9 mouse cellular contexts compared by ENCODE assay signal in the genomic region with DNA sequence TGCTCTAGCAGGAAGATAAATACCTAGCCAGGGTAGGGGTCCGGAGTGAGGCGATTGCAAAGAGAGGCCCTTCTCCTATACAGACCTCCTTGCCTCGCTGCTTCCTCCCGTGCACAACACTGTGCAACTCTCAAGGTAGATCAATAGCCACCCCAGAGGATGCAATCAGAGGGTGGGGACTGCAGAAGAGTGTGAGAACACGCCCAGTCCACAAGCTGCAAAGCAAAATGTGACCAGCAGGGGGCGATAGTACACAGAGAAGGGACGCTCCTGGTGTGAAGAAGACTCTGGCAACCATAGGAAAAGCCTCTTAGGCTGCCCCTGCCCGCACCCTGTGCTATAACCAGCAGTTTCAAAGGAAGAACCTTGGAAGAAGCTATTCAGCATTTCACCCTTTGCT.
DNase-seq lines count a peak whose midpoint lies in the region; ATAC-seq and TF ChIP-seq lines count a peak whose summit lies in the region.
"Had no signal": no experiment of that assay in that cellular context is flagged by ENCODE, and none has a peak within 500 bp of the region (broad histone marks: within the 10 kb centered on the region; RNA-seq: fewer than 3 reads in every experiment).

No protein-coding gene starts in this region.

- ATAC-seq in forebrain, embryonic 16.5 days, result peak; percentile 69
- ATAC-seq in hindbrain, embryonic 12.5 days (ENCODE audit: low FRiP score), result peak; percentile 66; the same call in 1 of the 2 replicates
- no peak for ATAC-seq in erythroid progenitor cell, adult 5-6 weeks (replicated peaks; ENCODE audit: low FRiP score, poor library complexity, severe bottlenecking)

- no peak overlapping the region for H3K9ac ChIP-seq in forebrain, embryonic 16.5 days (replicated peaks; ENCODE audit: low read depth, low read length)
- no peak overlapping the region for H3K9ac ChIP-seq in hindbrain, embryonic 12.5 days
- H3K9ac ChIP-seq: liver, embryonic 15.5 days had no signal

- no peak for TF ChIP-seq POLR2A in small intestine, adult 2 months (IDR thresholded peaks at IDR 0.05; ENCODE audit: low read depth, low read length)

- peak; percentile 47; the same call in 1 of the 2 replicates for TF ChIP-seq CTCF in small intestine, adult 2 months (IDR thresholded peaks at IDR 0.05; ENCODE audit: extremely low read depth, insufficient read length, insufficient replicate concordance, low read depth, low read length)

- DNase-seq in ZHBTc4 (ENCODE audit: low read depth, low spot score), result peak; percentile 87
- peak; percentile 19 for DNase-seq in cerebellum, adult 11-12 months
- DNase-seq in layer of hippocampus, postnatal 14 days (ENCODE audit: low spot score in 2 of 2), result peak; percentile 74 to 76
- peak; percentile 48 to 62 for DNase-seq in lung, postnatal 4 days

- H3K4me1 ChIP-seq in forebrain, embryonic 16.5 days (replicated peaks; ENCODE audit: control insufficient read depth, insufficient read depth, low read length), result peaks cover 6% of the 10 kb centered on the region; the same call in 1 of the 2 replicates
- no peaks in the 10 kb centered on the region for H3K4me1 ChIP-seq in hindbrain, embryonic 12.5 days
- H3K4me1 ChIP-seq in small intestine, adult 2 months (ENCODE audit: control insufficient read depth, insufficient read depth, insufficient read length, low read length), result no peaks in the 10 kb centered on the region
- H3K4me1 ChIP-seq: liver, embryonic 15.5 days had no signal

- no peak overlapping the region for H3K27ac ChIP-seq in forebrain, embryonic 16.5 days (ENCODE audit: low read length)
- H3K27ac ChIP-seq in hindbrain, embryonic 12.5 days, result no peak overlapping the region
- no peak overlapping the region for H3K27ac ChIP-seq in small intestine, adult 2 months (ENCODE audit: insufficient read depth, low read depth, low read length)
- H3K27ac ChIP-seq: liver, embryonic 15.5 days had no signal

- no peaks in the 10 kb centered on the region for H3K36me3 ChIP-seq in forebrain, embryonic 16.5 days (ENCODE audit: control insufficient read depth, insufficient read depth)
- no peaks in the 10 kb centered on the region for H3K36me3 ChIP-seq in hindbrain, embryonic 12.5 days
- no peaks in the 10 kb centered on the region for H3K36me3 ChIP-seq in small intestine, adult 2 months (ENCODE audit: control insufficient read depth, insufficient read depth, low read length)
- H3K36me3 ChIP-seq: liver, embryonic 15.5 days had no signal

- H3K27me3 ChIP-seq in forebrain, embryonic 16.5 days (replicated peaks; ENCODE audit: control insufficient read depth, insufficient read depth, low read length), result no peaks in the 10 kb centered on the region
- no peaks in the 10 kb centered on the region for H3K27me3 ChIP-seq in hindbrain, embryonic 12.5 days
- no peaks in the 10 kb centered on the region for H3K27me3 ChIP-seq in small intestine, adult 2 months (ENCODE audit: control insufficient read depth, insufficient read depth, low read length)
- H3K27me3 ChIP-seq: liver, embryonic 15.5 days had no signal

- H3K4me3 ChIP-seq in forebrain, embryonic 16.5 days (replicated peaks; ENCODE audit: low read length), result no peak overlapping the region
- no peak overlapping the region for H3K4me3 ChIP-seq in hindbrain, embryonic 12.5 days
- no peak overlapping the region for H3K4me3 ChIP-seq in small intestine, adult 2 months (ENCODE audit: low read depth, low read length)
- H3K4me3 ChIP-seq: liver, embryonic 15.5 days had no signal

- H3K4me2 ChIP-seq in forebrain, embryonic 16.5 days (ENCODE audit: low read length), result no peak overlapping the region
- no peak overlapping the region for H3K4me2 ChIP-seq in hindbrain, embryonic 12.5 days (replicated peaks)
- H3K4me2 ChIP-seq: liver, embryonic 15.5 days had no signal

- WGBS in forebrain, embryonic 16.5 days, result 32% methylated on average over 8 of the region's 8 CpGs
- WGBS in hindbrain, embryonic 12.5 days, result 34% methylated on average over 8 of the region's 8 CpGs
- WGBS in small intestine, adult 2 months, result 32% methylated on average over 8 of the region's 8 CpGs

- no peaks in the 10 kb centered on the region for H3K9me3 ChIP-seq in forebrain, embryonic 16.5 days (ENCODE audit: control insufficient read depth, low read length)
- H3K9me3 ChIP-seq in hindbrain, embryonic 12.5 days (replicated peaks), result no peaks in the 10 kb centered on the region
- H3K9me3 ChIP-seq: liver, embryonic 15.5 days had no signal

Comparison
In these comparisons a context has a peak if more than half of its experiments do, and no peak if none do; other contexts are left out.
1. DNase-seq: peak in every context shown above with its lines; median percentile 87 in ZHBTc4; 75 in layer of hippocampus, postnatal 14 days; 55 in lung, postnatal 4 days; 19 in cerebellum, adult 11-12 months.